Mouse (Mus musculus) inflammation-experienced regulatory T-cells, adult 6 months (primary cell): ENCODE results near the gene Prdm1. TPM values are rescaled to one million over a fixed set of nuclear protein-coding genes. Genes with fewer than 3 reads are reported as not detected.

Experiments used
- ATAC-seq: one replicate; pipeline ENCODE4 v1.8.0; 2017
- polyA plus RNA-seq, 3 experiments: library from polyadenylated mRNA; unstranded; fragments of 100-300 nt; shearing (Covaris generic); gene quantifications; one replicate each; pipeline ENCODE4 v1.2.1; 2017

Gene Prdm1
- polyA plus RNA-seq, 3 experiments from 2014 or later: 11.2 to 27.7 (median 12.4) TPM

GRCm38 (mm10) chr10:44418901-44419300 lies 109.4 kb downstream of the Prdm1 start:
- no peak for ATAC-seq

GRCm38 (mm10) chr10:44415576-44415975 lies 112.7 kb downstream of the Prdm1 start:
- ATAC-seq: no peak

- ATAC-seq: no peak
Measured at GRCm38 (mm10) chr10:44409958-44410357, 118.3 kb downstream of the Prdm1 start.

GRCm38 (mm10) chr10:44409054-44409453 lies 119.2 kb downstream of the Prdm1 start:
- ATAC-seq: no peak

GRCm38 (mm10) chr10:44403415-44403814 lies 124.9 kb downstream of the Prdm1 start:
- ATAC-seq: no peak

- no peak for ATAC-seq
Measured at GRCm38 (mm10) chr10:44401600-44401999, 126.7 kb downstream of the Prdm1 start.

- ATAC-seq: peak; percentile 47
Measured at GRCm38 (mm10) chr10:44400602-44401001, 127.7 kb downstream of the Prdm1 start.

- ATAC-seq: peak; percentile 19
Measured at GRCm38 (mm10) chr10:44400119-44400518, 128.2 kb downstream of the Prdm1 start.

- ATAC-seq: no peak
Measured at GRCm38 (mm10) chr10:44392855-44393254, 135.4 kb downstream of the Prdm1 start.

- no peak for ATAC-seq
Measured at GRCm38 (mm10) chr10:44391509-44392290, 136.6 kb downstream of the Prdm1 start.

- ATAC-seq: no peak
Measured at GRCm38 (mm10) chr10:44390286-44390685, 138.0 kb downstream of the Prdm1 start.

- ATAC-seq: no peak
Measured at GRCm38 (mm10) chr10:44388706-44389233, 139.5 kb downstream of the Prdm1 start.
